Mouse (Mus musculus): Measurements from ENCODE around the gene Slfn5.
A peak's percentile ranks its signal among the peaks of the same experiment; 100 is the strongest.
"Not testable (repeated sequence)": the region's sequence is repeated elsewhere in the genome, so short reads cannot be mapped to it uniquely, and the experiment has no call there.

Slfn5 gene

GRCm38 (mm10) chr11:82950736-82951481, at the start of gene Slfn5:
TSS of gene Slfn5 (plus strand) at chr11:82951349.
- no peak for DNase-seq (ENCODE audit: low spot score)

GRCm38 (mm10) chr11:82901606-82902310, 49.4 kb upstream of the Slfn5 start:
- DNase-seq (ENCODE audit: low spot score) = no peak

GRCm38 (mm10) chr11:82904952-82905351, 46.2 kb upstream of the Slfn5 start:
- no peak for DNase-seq (ENCODE audit: low spot score)

GRCm38 (mm10) chr11:82905816-82906215, 45.3 kb upstream of the Slfn5 start:
- no peak for DNase-seq (ENCODE audit: low spot score)

- peak; percentile 85 for DNase-seq (ENCODE audit: low spot score)
These were observed 43.2 kb upstream of the Slfn5 start, which contains the start of gene Nle1 for GRCm38 (mm10) chr11:82907651-82908607. TSS of gene Nle1 (minus strand) at chr11:82908411.

- DNase-seq (ENCODE audit: low spot score) = no peak
These were observed 42.5 kb upstream of the Slfn5 start for GRCm38 (mm10) chr11:82908608-82908989.

- no peak for DNase-seq (ENCODE audit: low spot score)
These were observed 40.9 kb upstream of the Slfn5 start, which contains the start of gene Unc45b for GRCm38 (mm10) chr11:82910250-82910649. TSS of gene Unc45b (plus strand) at chr11:82910550.

- DNase-seq (ENCODE audit: low spot score) = no peak
These were observed 40.3 kb upstream of the Slfn5 start for GRCm38 (mm10) chr11:82910679-82911389.

- peak; percentile 60 for DNase-seq (ENCODE audit: low spot score)
These were observed 36.3 kb upstream of the Slfn5 start for GRCm38 (mm10) chr11:82914711-82915352.

GRCm38 (mm10) chr11:82920768-82921167, 30.4 kb upstream of the Slfn5 start:
- DNase-seq (ENCODE audit: low spot score) = no peak

- DNase-seq (ENCODE audit: low spot score) = no peak
These were observed 29.5 kb upstream of the Slfn5 start for GRCm38 (mm10) chr11:82921691-82922090.

GRCm38 (mm10) chr11:82923910-82924309, 27.2 kb upstream of the Slfn5 start:
- not testable (repeated sequence) for DNase-seq (ENCODE audit: low spot score)

GRCm38 (mm10) chr11:82928897-82929632, 22.1 kb upstream of the Slfn5 start:
- DNase-seq (ENCODE audit: low spot score) = no peak

GRCm38 (mm10) chr11:82929633-82929950, 21.6 kb upstream of the Slfn5 start:
- no peak for DNase-seq (ENCODE audit: low spot score)

GRCm38 (mm10) chr11:82930391-82930955, 20.7 kb upstream of the Slfn5 start:
- DNase-seq (ENCODE audit: low spot score) = not testable (repeated sequence)

- not testable (repeated sequence) for DNase-seq (ENCODE audit: low spot score)
These were observed 20.0 kb upstream of the Slfn5 start for GRCm38 (mm10) chr11:82931161-82931560.

GRCm38 (mm10) chr11:82931671-82932450, 19.3 kb upstream of the Slfn5 start:
- not testable (repeated sequence) for DNase-seq (ENCODE audit: low spot score)

- DNase-seq (ENCODE audit: low spot score) = no peak
These were observed 18.0 kb upstream of the Slfn5 start for GRCm38 (mm10) chr11:82933186-82933585.

- DNase-seq (ENCODE audit: low spot score) = no peak
These were observed 7.8 kb upstream of the Slfn5 start for GRCm38 (mm10) chr11:82943336-82943735.
